Mouse (Mus musculus) testis, adult 2 months (tissue): ENCODE results near the gene Fam227b.

Experiments used
- CTCF ChIP-seq: fragments of 200-500 bp; IDR thresholded peaks from 2 replicates; pipeline ENCODE4 v1.5.1; 2012; ENCODE audit warnings: low read depth, mild to moderate bottlenecking, inconsistent platforms, low read length, moderate library complexity; ENCODE audit not compliant: control insufficient read depth, insufficient read depth, insufficient replicate concordance
- POLR2A ChIP-seq: fragments of 200-500 bp; IDR thresholded peaks from 2 replicates; pipeline ENCODE4 v1.6.1; 2012; ENCODE audit warnings: low read depth, mild to moderate bottlenecking, inconsistent platforms, low read length, moderate library complexity; ENCODE audit not compliant: control insufficient read depth

DNA sequence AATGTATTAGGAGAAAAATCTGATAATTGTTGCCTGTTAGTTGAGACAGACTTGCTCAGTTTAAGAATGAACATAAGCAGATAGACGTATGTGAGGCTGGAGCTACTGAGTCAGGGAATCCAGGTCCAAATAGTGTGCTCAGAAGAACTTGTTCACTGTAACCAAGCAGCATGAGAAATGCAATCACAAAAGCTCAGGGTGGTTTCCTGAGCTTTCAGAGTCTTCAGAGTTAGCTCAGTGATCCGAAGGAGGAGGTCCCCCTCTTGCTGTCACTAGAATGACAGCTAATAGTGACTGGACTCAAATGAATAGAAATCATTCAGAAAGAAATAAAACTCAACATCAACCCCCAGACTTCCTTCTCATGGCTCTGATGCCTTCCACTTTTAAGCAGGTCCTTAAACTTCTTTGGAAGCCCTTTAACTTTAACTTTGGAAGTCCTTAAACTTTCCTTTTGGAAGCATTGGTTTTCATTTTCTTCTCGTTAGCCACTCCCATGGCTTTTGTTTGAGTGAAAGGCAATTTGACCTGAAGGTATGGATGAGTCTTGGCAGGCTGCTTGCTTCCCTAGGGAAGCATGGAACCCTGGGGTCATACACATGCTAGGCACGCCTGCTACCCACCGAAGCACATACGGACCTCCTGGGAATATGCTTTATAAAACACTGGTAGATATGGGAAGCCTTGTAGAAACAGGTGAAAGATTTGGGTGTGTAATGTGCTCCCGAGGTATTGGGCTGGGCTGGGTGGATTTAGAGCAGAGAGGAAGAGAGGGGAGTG lies 113.4 kb downstream of the Fam227b start:
- TF ChIP-seq CTCF (no peak), POLR2A (no peak)
